Mouse (Mus musculus) embryonic facial prominence, embryonic 13.5 days (tissue): ENCODE measurements around the gene Dnajc22. TPM values are rescaled to one million over a fixed set of nuclear protein-coding genes. Genes with fewer than 3 reads are reported as not detected.

ENCODE experiments used
- microRNA-seq: library from miRNA; unstranded; fragments of <30 nt; microRNA quantifications from one replicate; pipeline ENCODE4, GENCODE M21; 2016
- polyA plus RNA-seq: library from polyadenylated mRNA; unstranded; fragments of >200 nt; fragmentation: Nextera tagmentation; extraction: Ambion mirVana; gene quantifications from 2 replicates; pipeline ENCODE4 v1.2.1, GENCODE M21; 2015

Gene Dnajc22
- polyA plus RNA-seq, 1 experiment from 2014 or later = 0.52 TPM

Small RNA genes within 50 kb of the gene (microRNA-seq; reads per million reads assigned to microRNA genes)
- gene Mir6960 = 1.8 reads per million, percentile 3 among the genes with 10 or more reads in this experiment

Other genes with a start within 250 kb of the Dnajc22 start
- gene Kmt2d, start 222.0 kb upstream of the Dnajc22 start, polyA plus RNA-seq = 14.4 and 15.2 TPM in 2 replicates
- gene Rhebl1, start 198.6 kb upstream of the Dnajc22 start, polyA plus RNA-seq = 22.9 and 23.4 TPM in 2 replicates
- gene Dhh, start 194.6 kb upstream of the Dnajc22 start, polyA plus RNA-seq = 0.52 and 0.54 TPM in 2 replicates
- 26.8 and 27.8 TPM in 2 replicates for gene Lmbr1l, start 174.9 kb upstream of the Dnajc22 start, polyA plus RNA-seq
- gene Tuba1b, start 158.6 kb upstream of the Dnajc22 start, polyA plus RNA-seq = 1,422 and 1,651 TPM in 2 replicates
- not detected in 2 replicates for gene Gm49450, start 139.6 kb upstream of the Dnajc22 start, polyA plus RNA-seq
- gene Tuba1a, start 139.5 kb upstream of the Dnajc22 start, polyA plus RNA-seq = 1,291 and 1,480 TPM in 2 replicates
- gene Tuba1c, start 63.3 kb upstream of the Dnajc22 start, polyA plus RNA-seq = 109 and 124 TPM in 2 replicates
- gene Prph, start 38.0 kb upstream of the Dnajc22 start, polyA plus RNA-seq = 1.8 and 7.1 TPM in 2 replicates
- 30.9 and 41.1 TPM in 2 replicates for gene Troap, start 18.6 kb upstream of the Dnajc22 start, polyA plus RNA-seq
- gene C1ql4, start 5.4 kb upstream of the Dnajc22 start, polyA plus RNA-seq = 0.22 TPM in 1 of 2 replicates, not detected in the other
- gene Spats2, start 32.7 kb downstream of the Dnajc22 start, polyA plus RNA-seq = 44.1 and 51.0 TPM in 2 replicates
- gene Kcnh3, start 131.7 kb downstream of the Dnajc22 start, polyA plus RNA-seq = 1.4 and 2.0 TPM in 2 replicates
- 131 and 146 TPM in 2 replicates for gene Mcrs1, start 158.8 kb downstream of the Dnajc22 start, polyA plus RNA-seq
- gene Prpf40b, start 201.9 kb downstream of the Dnajc22 start, polyA plus RNA-seq = 82.4 and 83.6 TPM in 2 replicates
- gene Fam186b, start 202.7 kb downstream of the Dnajc22 start, polyA plus RNA-seq = 0.12 and 0.42 TPM in 2 replicates